Mouse (Mus musculus) heart, embryonic 11.5 days (tissue): ENCODE data around the gene Tmem104. TPM values are rescaled to one million over a fixed set of nuclear protein-coding genes. Genes with fewer than 3 reads are reported as not detected.

ENCODE experiments used
- ATAC-seq: fragments of 200-750 bp; cut with Nextera tagmentation; replicated peaks from 2 replicates; pipeline ENCODE4 v1.8.0; 2017; ENCODE audit warnings: moderate library complexity; ENCODE audit not compliant: insufficient number of reproducible peaks, low FRiP score, low TSS enrichment
- H3K27ac ChIP-seq: fragments of 300-500 bp; sonication (generic); 2 replicates; pipeline ENCODE4 v1.5.1; 2014; ENCODE audit warnings: mild to moderate bottlenecking, low read depth, low read length
- H3K27me3 ChIP-seq: fragments of 300-500 bp; sonication (generic); 2 replicates; pipeline ENCODE4 v1.6.1; 2014; ENCODE audit warnings: mild to moderate bottlenecking, low read length, mixed read lengths; ENCODE audit not compliant: control insufficient read depth, insufficient read depth
- H3K36me3 ChIP-seq: fragments of 300-500 bp; sonication (generic); 2 replicates; pipeline ENCODE4 v1.6.1; 2014; ENCODE audit warnings: mild to moderate bottlenecking, low read length, moderate library complexity, mixed read lengths; ENCODE audit not compliant: control insufficient read depth, insufficient read depth
- H3K4me1 ChIP-seq: fragments of 300-500 bp; sonication (generic); 2 replicates; pipeline ENCODE4 v1.6.1; 2014; ENCODE audit warnings: low read length; ENCODE audit not compliant: control insufficient read depth, insufficient read depth
- H3K4me2 ChIP-seq: fragments of 300-500 bp; sonication (generic); 2 replicates; pipeline ENCODE4 v1.6.1; 2014; ENCODE audit warnings: mild to moderate bottlenecking, moderate library complexity
- H3K4me3 ChIP-seq: fragments of 300-500 bp; sonication (generic); 2 replicates; pipeline ENCODE4 v1.5.1; 2014; ENCODE audit warnings: low read depth, low read length
- H3K9ac ChIP-seq: fragments of 300-500 bp; sonication (generic); 2 replicates; pipeline ENCODE4 v1.6.1; 2014; ENCODE audit warnings: mild to moderate bottlenecking, low read depth, low read length, moderate library complexity
- H3K9me3 ChIP-seq: fragments of 300-500 bp; sonication (generic); replicated peaks from 2 replicates; pipeline ENCODE4 v1.6.1; 2016; ENCODE audit warnings: low read length; ENCODE audit not compliant: control insufficient read depth
- WGBS: fragments of 180-500 bp; shearing (Covaris S2); extraction: QIAGEN DNeasy Blood & Tissue Kit; methylation state at CpG from one replicate; pipeline ENCODE4 v1.1.7; 2014; ENCODE audit not compliant: insufficient replicate concordance; 5-methylcytosine and 5-hydroxymethylcytosine counted together
- polyA plus RNA-seq: library from polyadenylated mRNA; unstranded; fragments of >200 nt; fragmentation: Nextera tagmentation; extraction: Ambion mirVana; gene quantifications from 2 replicates; pipeline ENCODE4 v1.2.1, GENCODE M21; 2014

The Tmem104 gene
- polyA plus RNA-seq, 1 experiment from 2014 or later, result 7.5 TPM

DNA sequence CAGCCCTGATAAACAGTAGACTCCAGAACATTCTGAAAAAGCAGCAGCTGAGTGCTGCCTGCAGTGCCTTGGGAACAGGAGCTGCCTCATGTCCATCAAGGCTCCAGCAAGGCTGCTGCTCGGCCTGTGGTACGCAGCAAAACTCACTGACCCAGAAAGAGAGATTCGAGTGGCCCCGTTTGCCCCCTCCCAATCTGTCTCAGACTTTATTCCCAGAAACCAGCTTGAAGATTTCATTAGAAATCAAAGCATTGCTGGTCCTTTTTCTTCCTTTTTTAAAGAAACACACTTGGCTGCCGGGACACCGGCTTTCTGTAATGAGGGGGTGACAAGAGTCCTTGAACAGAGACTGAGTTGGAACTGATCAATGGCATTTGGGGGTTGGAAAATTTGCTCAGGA lies 38.0 kb downstream of the Tmem104 start:
- H3K9me3 ChIP-seq, result no peaks in the 10 kb centered on the region
- no peaks in the 10 kb centered on the region; the same call in 1 of the 2 replicates for H3K27me3 ChIP-seq
- WGBS, result 78% methylated on average over 6 of the region's 6 CpGs
- ATAC-seq, result no peak
- no peak overlapping the region for H3K9ac ChIP-seq
- peaks cover 82% of the 10 kb centered on the region for H3K4me1 ChIP-seq
- H3K27ac ChIP-seq, result no peak overlapping the region
- no peak overlapping the region for H3K4me3 ChIP-seq
- no peak overlapping the region for H3K4me2 ChIP-seq
- no peaks in the 10 kb centered on the region for H3K36me3 ChIP-seq

DNA sequence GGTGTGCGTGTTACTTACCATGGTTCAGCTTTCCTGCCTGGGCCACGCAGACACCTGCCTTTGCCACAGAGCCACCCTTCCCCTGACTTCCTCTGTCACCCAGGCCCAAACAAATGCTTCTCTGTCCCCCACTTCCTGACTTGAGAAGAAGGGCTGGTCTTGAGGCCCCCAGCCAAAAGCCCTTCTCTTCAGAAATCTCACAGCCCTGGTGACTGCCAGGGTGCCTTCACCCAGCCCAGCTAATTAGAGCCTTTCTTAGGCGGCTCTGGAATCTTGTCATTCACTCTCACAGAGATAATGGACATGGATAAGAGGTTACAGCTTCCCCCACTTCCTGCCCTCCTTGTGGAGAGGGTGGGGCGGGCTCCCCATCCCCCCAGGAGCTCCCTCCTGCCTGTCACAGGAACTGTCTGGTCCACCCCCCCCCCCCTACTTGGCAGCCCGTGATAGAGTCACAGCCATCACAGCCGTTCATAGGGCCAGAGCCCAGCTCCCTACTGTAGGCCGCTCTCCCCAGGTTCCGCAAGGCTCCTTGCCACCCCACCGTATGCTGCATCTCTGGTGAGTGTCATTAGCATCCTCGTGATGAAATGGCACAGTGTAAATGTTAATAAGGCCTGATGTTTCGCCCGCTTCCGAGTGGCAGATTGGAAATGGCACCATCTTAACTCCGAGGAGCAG lies 39.7 kb downstream of the Tmem104 start:
- peak overlapping the region; percentile 42 for H3K27ac ChIP-seq
- 29% methylated on average over 14 of the region's 14 CpGs for WGBS

DNA sequence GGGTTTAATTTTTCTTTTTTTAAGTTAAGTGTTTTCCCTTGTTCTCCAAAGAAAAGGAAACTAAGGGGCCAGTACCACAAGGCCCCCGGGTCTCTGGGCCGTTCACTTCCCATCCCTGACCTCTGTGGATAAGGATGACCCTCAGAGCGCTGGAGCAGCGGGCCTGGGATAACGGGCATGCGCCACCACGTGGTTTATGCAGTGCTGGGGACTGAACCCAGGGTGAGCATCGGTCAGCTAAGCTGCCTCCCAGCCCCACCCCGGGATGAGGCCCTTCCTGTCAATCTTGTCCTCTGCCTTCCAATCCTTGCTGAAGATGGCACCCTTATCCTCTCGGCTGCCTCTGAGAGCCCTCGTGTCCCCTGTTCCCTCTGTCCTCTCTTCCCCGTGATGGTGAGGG lies 40.4 kb downstream of the Tmem104 start:
- Histone ChIP-seq H3K9me3 (no peaks in the 10 kb centered on the region), H3K4me2 (no peak overlapping the region), H3K27me3 (no peaks in the 10 kb centered on the region; the same call in none of the 2 replicates), H3K4me1 (peaks cover 80% of the 10 kb centered on the region), H3K9ac (no peak overlapping the region; the same call in 1 of the 2 replicates), H3K27ac (no peak overlapping the region), H3K4me3 (no peak overlapping the region), H3K36me3 (no peaks in the 10 kb centered on the region)
- ATAC-seq, result 0 out of 2 replicates have a peak, but pooled peaks have one; percentile 22
- WGBS, result 15% methylated on average over 12 of the region's 12 CpGs

More for the DNA sequence above, 39.7 kb downstream of the Tmem104 start:
- Histone ChIP-seq H3K36me3 (no peaks in the 10 kb centered on the region), H3K4me1 (peaks cover 82% of the 10 kb centered on the region), H3K4me3 (no peak overlapping the region), H3K4me2 (no peak overlapping the region), H3K9me3 (no peaks in the 10 kb centered on the region), H3K9ac (peak overlapping the region; percentile 34; the same call in 1 of the 2 replicates), H3K27me3 (no peaks in the 10 kb centered on the region; the same call in 1 of the 2 replicates)
- no peak for ATAC-seq

DNA sequence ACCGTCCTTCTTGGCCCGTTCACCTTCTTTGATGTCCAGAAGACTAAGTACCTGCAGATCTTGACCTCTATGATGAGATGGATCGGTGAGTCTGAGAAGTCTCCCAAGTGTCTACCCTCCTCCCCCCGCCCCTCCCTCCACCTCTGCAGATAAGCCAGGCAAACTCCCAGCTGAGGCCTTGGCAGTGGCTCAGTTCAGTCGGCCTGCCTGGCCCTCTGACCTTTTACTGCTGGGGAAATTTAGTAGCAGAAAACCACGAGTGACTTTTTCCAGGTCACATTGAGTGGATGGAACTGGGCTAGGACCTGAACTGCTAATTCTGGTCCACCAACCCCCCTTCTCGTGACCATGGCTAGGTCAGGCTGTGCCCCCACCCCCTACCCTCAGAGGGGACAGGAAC lies 41.1 kb downstream of the Tmem104 start:
- ATAC-seq, result no peak
- no peaks in the 10 kb centered on the region; the same call in none of the 2 replicates for H3K27me3 ChIP-seq
- no peak overlapping the region for H3K27ac ChIP-seq
- no peak overlapping the region for H3K4me2 ChIP-seq
- no peaks in the 10 kb centered on the region for H3K36me3 ChIP-seq
- WGBS, result 42% methylated on average over 7 of the region's 7 CpGs
- H3K9me3 ChIP-seq, result no peaks in the 10 kb centered on the region
- peak overlapping the region; percentile 18; the same call in 1 of the 2 replicates for H3K9ac ChIP-seq
- H3K4me1 ChIP-seq, result peaks cover 73% of the 10 kb centered on the region
- H3K4me3 ChIP-seq, result no peak overlapping the region

DNA sequence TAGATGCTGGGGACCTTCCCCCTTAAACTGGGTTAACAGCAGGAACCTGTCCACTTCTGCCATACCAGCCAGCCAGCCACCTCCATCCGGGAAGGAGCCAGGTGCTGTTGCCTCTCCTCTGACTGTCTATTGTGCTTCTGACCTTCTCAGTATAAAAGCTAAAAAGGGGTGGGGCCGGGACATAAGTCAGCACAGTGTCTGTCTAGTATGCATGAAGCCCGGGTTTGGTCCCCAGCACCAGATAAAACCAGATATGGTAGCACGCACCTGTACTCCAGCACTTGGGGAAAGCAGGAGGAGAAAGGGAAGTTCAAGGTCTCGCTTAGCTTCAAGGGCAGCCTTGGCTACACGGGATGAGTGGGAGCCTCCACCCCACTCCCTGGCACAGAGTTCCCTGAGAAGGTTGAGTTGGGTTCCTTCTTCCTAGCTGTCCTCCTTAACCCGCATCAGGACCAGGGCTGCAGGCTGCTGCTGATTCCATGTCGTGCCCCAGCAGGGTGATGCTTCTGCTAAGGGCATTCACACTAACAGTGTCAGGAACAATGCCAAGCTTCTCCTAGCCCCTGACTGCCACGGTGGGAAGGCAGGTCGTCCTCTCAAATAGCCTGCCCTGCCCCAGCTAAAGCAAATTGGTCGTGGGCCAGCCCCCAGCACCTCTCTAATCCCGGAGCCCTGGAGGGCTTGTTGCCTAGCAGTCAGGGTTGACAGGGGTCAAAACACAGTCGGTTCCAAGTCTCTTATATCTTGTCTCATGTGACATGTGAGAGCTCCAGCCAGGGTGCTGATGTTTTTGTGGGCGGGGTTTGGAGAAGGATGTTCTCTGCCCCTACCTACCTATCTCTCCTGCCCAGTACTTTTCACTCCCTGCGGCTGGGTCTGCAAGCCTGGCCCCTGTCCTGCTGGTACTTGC lies 42.0 kb downstream of the Tmem104 start:
- H3K27me3 ChIP-seq, result no peaks in the 10 kb centered on the region; the same call in none of the 2 replicates
- H3K9ac ChIP-seq, result 0 out of 2 replicates have a peak overlapping the region, but pooled peaks have one; percentile 34
- H3K4me1 ChIP-seq, result peaks cover 73% of the 10 kb centered on the region
- no peak overlapping the region for H3K4me2 ChIP-seq
- H3K9me3 ChIP-seq, result no peaks in the 10 kb centered on the region
- H3K27ac ChIP-seq, result no peak overlapping the region
- no peak for ATAC-seq
- H3K36me3 ChIP-seq, result no peaks in the 10 kb centered on the region
- WGBS, result 43% methylated on average over 15 of the region's 15 CpGs
- no peak overlapping the region for H3K4me3 ChIP-seq

DNA sequence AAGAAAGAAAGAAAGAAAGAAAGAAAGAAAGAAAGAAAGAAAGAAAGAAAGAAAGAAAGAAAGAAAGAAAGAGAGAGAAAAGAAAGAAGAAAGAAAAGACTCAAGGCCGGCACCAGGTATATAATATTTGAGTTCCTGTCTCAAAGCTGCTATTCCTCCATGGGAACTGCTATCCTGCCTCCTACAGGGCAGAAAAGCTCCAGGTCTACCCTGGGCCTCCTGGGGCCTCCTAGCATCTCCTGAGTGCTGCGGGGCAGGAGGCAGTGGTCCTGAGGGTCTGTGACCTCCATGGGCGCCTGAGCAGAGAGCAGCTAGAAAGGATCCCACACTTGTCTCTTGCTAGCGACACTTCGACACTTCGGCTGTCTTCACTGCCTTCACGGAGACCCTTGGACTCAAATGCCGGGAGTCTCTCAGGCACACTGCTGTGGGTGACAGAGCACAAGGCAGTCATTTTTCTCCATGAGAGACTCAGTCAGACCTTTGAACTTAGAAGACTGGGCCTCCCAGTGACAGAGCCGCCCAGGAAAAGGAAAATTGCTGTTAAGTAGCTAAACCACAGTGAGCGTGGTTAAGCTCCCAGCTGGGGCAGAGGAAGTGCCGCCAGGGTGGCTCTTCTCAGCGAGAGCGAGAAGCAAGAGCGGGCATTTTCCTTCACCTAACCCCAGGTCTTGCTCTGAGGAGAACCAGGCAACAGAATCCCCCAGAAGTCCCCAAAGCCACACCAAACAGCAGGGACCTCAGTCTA lies 44.1 kb downstream of the Tmem104 start:
- Histone ChIP-seq H3K27ac (0 out of 2 replicates have a peak overlapping the region, but pooled peaks have one; percentile 15), H3K36me3 (no peaks in the 10 kb centered on the region), H3K27me3 (no peaks in the 10 kb centered on the region; the same call in none of the 2 replicates), H3K9me3 (no peaks in the 10 kb centered on the region), H3K9ac (0 out of 2 replicates have a peak overlapping the region, but pooled peaks have one; percentile 28), H3K4me1 (peaks cover 72% of the 10 kb centered on the region), H3K4me2 (no peak overlapping the region), H3K4me3 (no peak overlapping the region)
- ATAC-seq, result no peak
- 40% methylated on average over 14 of the region's 14 CpGs for WGBS

DNA sequence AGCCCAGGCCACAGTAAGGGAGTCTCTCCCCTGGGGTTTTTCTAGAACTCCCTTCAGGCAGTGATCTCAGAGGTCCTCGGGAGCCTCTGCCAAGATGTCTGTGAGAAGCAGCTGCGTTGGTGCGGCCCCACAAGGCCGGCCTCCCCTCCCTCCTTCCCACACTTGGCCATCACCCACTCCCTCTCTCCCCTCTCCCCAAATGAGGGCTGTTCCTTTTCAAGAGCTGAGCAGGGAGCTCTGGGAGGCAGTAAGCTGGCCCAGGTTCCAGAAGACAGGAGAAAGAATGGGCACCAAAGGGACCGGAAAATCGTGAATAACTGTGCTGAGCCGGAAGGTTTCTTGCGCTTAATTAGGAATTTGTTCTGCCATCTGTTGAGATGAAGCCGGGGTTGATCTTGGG lies 44.6 kb downstream of the Tmem104 start:
- Histone ChIP-seq H3K9me3 (no peaks in the 10 kb centered on the region), H3K27ac (no peak overlapping the region), H3K9ac (no peak overlapping the region), H3K4me1 (peaks cover 71% of the 10 kb centered on the region), H3K4me2 (no peak overlapping the region), H3K4me3 (no peak overlapping the region), H3K36me3 (no peaks in the 10 kb centered on the region), H3K27me3 (no peaks in the 10 kb centered on the region; the same call in none of the 2 replicates)
- no peak for ATAC-seq
- 66% methylated on average over 9 of the region's 9 CpGs for WGBS

DNA sequence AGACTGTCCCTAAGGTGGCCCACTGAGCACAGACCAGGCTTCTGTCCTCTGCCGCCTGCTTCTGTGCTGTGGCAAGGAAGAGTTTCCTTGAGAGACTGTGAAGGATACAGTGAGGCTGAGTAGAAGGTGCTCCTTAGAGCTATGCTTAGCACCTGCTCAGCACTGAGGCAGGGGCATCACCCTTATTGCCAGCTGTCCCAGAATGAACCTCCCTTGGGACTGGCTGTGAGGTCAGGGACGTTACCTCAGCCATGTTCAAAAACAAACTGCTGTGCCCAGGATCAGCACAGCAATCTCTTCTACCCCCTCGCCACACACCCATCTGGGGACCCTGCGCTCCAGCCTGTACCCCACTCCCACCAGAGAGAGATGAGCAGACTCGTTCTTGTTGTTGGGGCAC lies 45.6 kb downstream of the Tmem104 start:
- Histone ChIP-seq H3K4me3 (no peak overlapping the region), H3K4me2 (no peak overlapping the region), H3K27me3 (no peaks in the 10 kb centered on the region; the same call in none of the 2 replicates), H3K27ac (no peak overlapping the region), H3K9me3 (no peaks in the 10 kb centered on the region), H3K9ac (no peak overlapping the region), H3K36me3 (no peaks in the 10 kb centered on the region), H3K4me1 (peaks cover 61% of the 10 kb centered on the region)
- no peak for ATAC-seq
- WGBS, result 76% methylated on average over 5 of the region's 5 CpGs
